Mouse (Mus musculus) heart, postnatal 10 days (tissue): ENCODE measurements around the gene Hibadh. TPM values are rescaled to one million over a fixed set of nuclear protein-coding genes. Genes with fewer than 3 reads are reported as not detected.
"Not testable (repeated sequence)": the region's sequence is repeated elsewhere in the genome, so short reads cannot be mapped to it uniquely, and the experiment has no call there.

Experiments used
- DNase-seq, 2 experiments: peaks; one replicate each; pipeline ENCODE4 v3.0.0; 2021
- intact Hi-C: fragments of 180-260 bp; cut with DNase I; formaldehyde crosslinking; loops from one replicate; pipeline ENCODE4 v1.15.1; 2025
- total RNA-seq, 2 experiments: library from RNA; stranded (reverse); gene quantifications; 2 replicates each; pipeline ENCODE4 v1.2.3; 2021

Hibadh gene
- total RNA-seq = 100 to 1,000 TPM; 153 to 156 TPM

GRCm38 (mm10) chr6:52640224-52640712 is at the start of gene Hibadh:
TSS of gene Hibadh (minus strand) at chr6:52640389.
- DNase-seq = peak; percentile 99
- intact Hi-C loops = loop anchor here (5.0 kb wide), 2 partner anchors 72 to 87 kb away; partner anchors contain the start of gene Tax1bp1

- intact Hi-C loops = no loop called here
- no peak for DNase-seq
These were observed 46.8 kb upstream of the Hibadh start for GRCm38 (mm10) chr6:52686901-52687500.

- intact Hi-C loops = no loop called here
- no peak for DNase-seq
These were observed 42.4 kb upstream of the Hibadh start for GRCm38 (mm10) chr6:52682607-52683006.

- no peak for DNase-seq
- intact Hi-C loops = no loop called here
These were observed 41.8 kb upstream of the Hibadh start for GRCm38 (mm10) chr6:52681847-52682485.

- no peak for DNase-seq
- intact Hi-C loops = no loop called here
These were observed 40.4 kb upstream of the Hibadh start for GRCm38 (mm10) chr6:52680458-52681032.

GRCm38 (mm10) chr6:52679565-52679964 is 39.4 kb upstream of the Hibadh start:
- intact Hi-C loops = no loop called here
- no peak for DNase-seq

- intact Hi-C loops, DNase-seq: not testable (repeated sequence)
These were observed 37.3 kb upstream of the Hibadh start for GRCm38 (mm10) chr6:52677534-52677933.

- intact Hi-C loops = no loop called here
These were observed 35.2 kb upstream of the Hibadh start for GRCm38 (mm10) chr6:52675222-52675921.

GRCm38 (mm10) chr6:52674541-52674940 is 34.4 kb upstream of the Hibadh start:
- peak; percentile 5 to 8 for DNase-seq
- intact Hi-C loops = no loop called here

More at GRCm38 (mm10) chr6:52675222-52675921, 35.2 kb upstream of the Hibadh start:
- peak; percentile 43 to 50 for DNase-seq

- no peak for DNase-seq
- intact Hi-C loops = no loop called here
These were observed 33.5 kb upstream of the Hibadh start for GRCm38 (mm10) chr6:52673706-52674105.

GRCm38 (mm10) chr6:52672539-52672938 is 32.4 kb upstream of the Hibadh start:
- DNase-seq = no peak
- intact Hi-C loops = no loop called here

GRCm38 (mm10) chr6:52671791-52672190 is 31.6 kb upstream of the Hibadh start:
- intact Hi-C loops = no loop called here
- no peak for DNase-seq

- DNase-seq, intact Hi-C loops: not testable (repeated sequence)
These were observed 29.7 kb upstream of the Hibadh start for GRCm38 (mm10) chr6:52669878-52670277.

- intact Hi-C loops = no loop called here
- DNase-seq = no peak
These were observed 27.5 kb upstream of the Hibadh start for GRCm38 (mm10) chr6:52667641-52668040.

- intact Hi-C loops = loop anchor here (2.0 to 5.0 kb wide), 3 partner anchors 62 to 254 kb away; no protein-coding TSS in a partner anchor
- DNase-seq = peak in 1 of 2 experiments; percentile 20
These were observed 22.8 kb upstream of the Hibadh start for GRCm38 (mm10) chr6:52663021-52663420.

- DNase-seq = no peak
- intact Hi-C loops = no loop called here
These were observed 15.1 kb upstream of the Hibadh start for GRCm38 (mm10) chr6:52655266-52655665.

GRCm38 (mm10) chr6:52648806-52649205 is 8.6 kb upstream of the Hibadh start:
- intact Hi-C loops = no loop called here
- no peak for DNase-seq

GRCm38 (mm10) chr6:52648031-52648430 is 7.8 kb upstream of the Hibadh start:
- intact Hi-C loops = no loop called here
- DNase-seq = no peak

- no peak for DNase-seq
- intact Hi-C loops = no loop called here
These were observed 5.7 kb upstream of the Hibadh start for GRCm38 (mm10) chr6:52645926-52646325.

GRCm38 (mm10) chr6:52642152-52642551 is 2.0 kb upstream of the Hibadh start:
- DNase-seq = no peak
- intact Hi-C loops = loop anchor here (5.0 kb wide), 2 partner anchors 70 to 85 kb away; partner anchors contain the start of gene Tax1bp1

- intact Hi-C loops = loop anchor here (5.0 kb wide), 2 partner anchors 71 to 86 kb away; partner anchors contain the start of gene Tax1bp1
- DNase-seq = no peak
These were observed 887 bp upstream of the Hibadh start for GRCm38 (mm10) chr6:52641076-52641475.
